Mouse (Mus musculus): ENCODE data around the gene Gm20388. TPM values are rescaled to one million over a fixed set of nuclear protein-coding genes. Genes with fewer than 3 reads are reported as not detected.

Gene Gm20388
- polyA plus RNA-seq, 1 experiment from 2014 or later: 8.3 TPM

DNA sequence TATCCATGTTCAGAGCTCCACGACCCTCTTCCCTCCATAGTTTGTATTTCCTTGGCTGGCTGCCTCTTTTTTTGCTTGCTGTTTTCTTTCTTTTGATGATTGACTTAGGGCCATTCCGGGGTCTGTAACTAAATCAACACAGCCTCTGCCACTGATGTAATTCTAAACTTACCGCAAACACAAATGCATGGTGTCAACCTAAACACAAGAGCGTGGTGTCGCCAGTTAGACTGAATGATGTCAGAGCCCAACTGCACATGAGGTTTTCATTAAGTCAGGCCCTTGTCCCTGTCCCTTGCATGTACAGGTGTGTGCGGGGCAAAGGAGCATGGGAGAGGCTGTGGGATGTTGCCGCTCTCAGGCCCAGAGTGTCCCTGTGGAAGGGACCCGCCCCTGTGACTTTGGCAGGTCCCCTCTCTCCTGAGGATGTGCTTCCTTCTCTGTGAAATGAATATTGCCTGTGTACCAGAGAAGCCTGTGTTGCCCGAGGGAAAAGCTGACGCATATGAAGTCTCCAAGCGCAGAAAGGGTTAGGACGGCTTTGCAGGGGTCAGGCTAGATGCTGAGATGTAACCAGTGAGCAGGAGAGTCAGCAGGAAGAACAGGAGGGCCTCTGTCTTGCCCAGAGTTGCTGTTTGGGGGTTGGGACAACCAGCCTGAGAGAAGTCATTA is 3789.9 kb downstream of the Gm20388 start:
- no peak overlapping the region for H3K4me2 ChIP-seq (ENCODE audit: low read length)
- no peaks in the 10 kb centered on the region for H3K27me3 ChIP-seq (replicated peaks; ENCODE audit: control insufficient read depth, insufficient read depth, low read length)
- H3K4me1 ChIP-seq (replicated peaks; ENCODE audit: control insufficient read depth, insufficient read depth, low read length): peaks cover 5% of the 10 kb centered on the region; the same call in 1 of the 2 replicates
- no peaks in the 10 kb centered on the region for H3K9me3 ChIP-seq (ENCODE audit: control insufficient read depth, low read length)
- no peak overlapping the region for H3K9ac ChIP-seq (ENCODE audit: low read length)
- no peak overlapping the region for H3K4me3 ChIP-seq (ENCODE audit: low read depth, low read length)
- H3K36me3 ChIP-seq (ENCODE audit: control insufficient read depth, insufficient read depth, low read length): no peaks in the 10 kb centered on the region
- H3K27ac ChIP-seq (ENCODE audit: low read depth): no peak overlapping the region
- WGBS: 57% methylated on average over 12 of the region's 12 CpGs
- no peak for ATAC-seq (replicated peaks; ENCODE audit: low FRiP score, low TSS enrichment, low read depth)
- DNase-seq (ENCODE audit: low spot score): no peak

DNA sequence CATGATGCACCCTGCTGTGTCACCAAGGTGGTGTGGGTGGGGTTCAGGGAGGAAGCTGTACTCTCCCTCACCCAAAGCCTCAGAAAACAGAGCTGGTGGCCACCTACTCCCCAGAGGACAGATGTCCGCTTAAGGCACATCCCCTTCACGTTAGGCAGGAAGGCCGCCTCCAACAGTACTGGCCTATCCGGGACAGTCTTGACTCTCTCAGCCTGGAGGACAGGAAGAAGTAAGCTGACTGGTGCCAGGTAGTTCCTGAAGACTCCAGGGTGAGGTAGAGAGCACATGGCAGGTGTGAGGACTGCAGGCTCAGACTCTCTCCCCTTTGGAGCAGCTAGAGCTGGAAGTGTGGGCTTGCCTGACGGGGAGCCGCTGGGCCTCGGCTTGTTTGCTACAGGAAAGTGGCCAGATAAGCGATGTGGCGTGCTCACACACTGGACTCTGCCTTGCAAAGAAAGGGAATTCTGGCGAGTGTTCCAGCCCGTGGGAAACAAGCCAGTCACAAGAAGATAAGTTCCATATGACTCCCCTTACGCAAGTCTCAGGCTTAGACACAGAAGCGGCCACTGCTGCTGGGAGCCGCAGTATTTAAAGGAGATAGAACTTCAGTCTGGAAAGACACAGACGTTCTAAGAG is 3791.4 kb downstream of the Gm20388 start:
- no peak for ATAC-seq (replicated peaks; ENCODE audit: low FRiP score, low TSS enrichment, low read depth)
- Histone ChIP-seq H3K9me3 (ENCODE audit: control insufficient read depth, low read length) (no peaks in the 10 kb centered on the region), H3K27ac (ENCODE audit: low read depth) (peak overlapping the region; percentile 54), H3K4me3 (ENCODE audit: low read depth, low read length) (no peak overlapping the region), H3K4me1 (replicated peaks; ENCODE audit: control insufficient read depth, insufficient read depth, low read length) (peaks cover 5% of the 10 kb centered on the region; the same call in 1 of the 2 replicates), H3K36me3 (ENCODE audit: control insufficient read depth, insufficient read depth, low read length) (no peaks in the 10 kb centered on the region), H3K9ac (ENCODE audit: low read length) (no peak overlapping the region), H3K4me2 (ENCODE audit: low read length) (no peak overlapping the region), H3K27me3 (replicated peaks; ENCODE audit: control insufficient read depth, insufficient read depth, low read length) (no peaks in the 10 kb centered on the region)
- DNase-seq (ENCODE audit: low spot score): peak; percentile 65
- 42% methylated on average over 15 of the region's 15 CpGs for WGBS

GRCm38 (mm10) chr8:123705376-123705775 is 3794.7 kb downstream of the Gm20388 start:
- ATAC-seq (replicated peaks; ENCODE audit: low FRiP score, low TSS enrichment, low read depth) (no peak), DNase-seq (ENCODE audit: low spot score) (no peak)
- 72% methylated on average over 5 of the region's 5 CpGs for WGBS
- H3K9me3 ChIP-seq (ENCODE audit: control insufficient read depth, low read length): no peaks in the 10 kb centered on the region
- H3K36me3 ChIP-seq (ENCODE audit: control insufficient read depth, insufficient read depth, low read length): no peaks in the 10 kb centered on the region
- H3K9ac ChIP-seq (ENCODE audit: low read length): no peak overlapping the region
- H3K4me1 ChIP-seq (replicated peaks; ENCODE audit: control insufficient read depth, insufficient read depth, low read length): peaks cover 8% of the 10 kb centered on the region; the same call in 1 of the 2 replicates
- no peak overlapping the region for H3K4me3 ChIP-seq (ENCODE audit: low read depth, low read length)
- H3K4me2 ChIP-seq (ENCODE audit: low read length): no peak overlapping the region
- no peak overlapping the region for H3K27ac ChIP-seq (ENCODE audit: low read depth)
- no peaks in the 10 kb centered on the region for H3K27me3 ChIP-seq (replicated peaks; ENCODE audit: control insufficient read depth, insufficient read depth, low read length)

DNA sequence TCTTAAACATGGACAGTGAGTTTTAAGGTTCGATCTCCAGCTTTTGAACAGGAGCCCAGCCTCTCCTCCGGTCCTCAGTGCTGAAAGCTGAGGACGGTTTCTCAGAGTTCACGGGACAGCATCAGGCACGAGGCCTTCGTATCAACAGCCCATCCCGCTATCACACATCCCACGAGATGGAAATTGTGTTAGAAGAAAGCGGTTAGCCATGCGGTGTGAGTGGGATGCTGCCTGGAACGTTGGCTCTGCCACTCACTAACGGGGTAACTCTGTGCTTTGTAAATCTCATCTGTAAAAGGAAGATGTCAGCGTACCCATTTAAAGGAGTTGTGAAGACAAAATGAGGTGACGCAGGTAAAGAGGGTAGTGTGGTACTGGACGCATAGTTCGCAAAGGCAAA is 3796.5 kb downstream of the Gm20388 start:
- H3K27ac ChIP-seq (ENCODE audit: low read depth): no peak overlapping the region
- no peak overlapping the region for H3K4me3 ChIP-seq (ENCODE audit: low read depth, low read length)
- H3K9me3 ChIP-seq (ENCODE audit: control insufficient read depth, low read length): no peaks in the 10 kb centered on the region
- peaks cover 9% of the 10 kb centered on the region; the same call in 1 of the 2 replicates for H3K4me1 ChIP-seq (replicated peaks; ENCODE audit: control insufficient read depth, insufficient read depth, low read length)
- H3K27me3 ChIP-seq (replicated peaks; ENCODE audit: control insufficient read depth, insufficient read depth, low read length): no peaks in the 10 kb centered on the region
- DNase-seq (ENCODE audit: low spot score) (no peak), ATAC-seq (replicated peaks; ENCODE audit: low FRiP score, low TSS enrichment, low read depth) (no peak)
- WGBS: 87% methylated on average over 16 of the region's 16 CpGs
- H3K9ac ChIP-seq (ENCODE audit: low read length): no peak overlapping the region
- no peak overlapping the region for H3K4me2 ChIP-seq (ENCODE audit: low read length)
- H3K36me3 ChIP-seq (ENCODE audit: control insufficient read depth, insufficient read depth, low read length): no peaks in the 10 kb centered on the region

DNA sequence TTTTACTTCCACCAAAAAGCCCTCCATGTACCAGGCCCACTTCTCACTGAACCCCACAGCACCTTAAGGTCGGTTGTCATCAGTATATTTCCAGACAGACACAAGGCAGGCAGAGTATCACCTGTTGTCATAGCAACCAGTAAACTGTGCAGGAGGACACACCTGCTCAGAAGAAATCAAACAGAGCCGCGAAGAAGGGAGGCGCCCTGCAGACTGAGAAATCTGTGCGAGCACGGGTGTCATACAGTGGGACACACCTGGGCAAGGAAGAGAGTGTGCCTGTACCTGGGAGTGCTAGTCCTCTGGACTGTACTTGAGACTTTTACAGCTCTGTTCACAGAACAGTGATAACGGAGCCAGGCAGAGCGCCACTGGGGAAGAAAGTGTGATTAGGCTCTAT is 3798.1 kb downstream of the Gm20388 start:
- Histone ChIP-seq H3K9me3 (ENCODE audit: control insufficient read depth, low read length) (no peaks in the 10 kb centered on the region), H3K27me3 (replicated peaks; ENCODE audit: control insufficient read depth, insufficient read depth, low read length) (no peaks in the 10 kb centered on the region), H3K4me3 (ENCODE audit: low read depth, low read length) (no peak overlapping the region), H3K4me1 (replicated peaks; ENCODE audit: control insufficient read depth, insufficient read depth, low read length) (0 out of 2 replicates have a peak, but pooled peaks cover 6% of the 10 kb centered on the region), H3K27ac (ENCODE audit: low read depth) (no peak overlapping the region), H3K9ac (ENCODE audit: low read length) (no peak overlapping the region), H3K4me2 (ENCODE audit: low read length) (no peak overlapping the region), H3K36me3 (ENCODE audit: control insufficient read depth, insufficient read depth, low read length) (no peaks in the 10 kb centered on the region)
- 42% methylated on average over 8 of the region's 8 CpGs for WGBS
- DNase-seq (ENCODE audit: low spot score) (peak; percentile 72), ATAC-seq (replicated peaks; ENCODE audit: low FRiP score, low TSS enrichment, low read depth) (peak; percentile 77)

DNA sequence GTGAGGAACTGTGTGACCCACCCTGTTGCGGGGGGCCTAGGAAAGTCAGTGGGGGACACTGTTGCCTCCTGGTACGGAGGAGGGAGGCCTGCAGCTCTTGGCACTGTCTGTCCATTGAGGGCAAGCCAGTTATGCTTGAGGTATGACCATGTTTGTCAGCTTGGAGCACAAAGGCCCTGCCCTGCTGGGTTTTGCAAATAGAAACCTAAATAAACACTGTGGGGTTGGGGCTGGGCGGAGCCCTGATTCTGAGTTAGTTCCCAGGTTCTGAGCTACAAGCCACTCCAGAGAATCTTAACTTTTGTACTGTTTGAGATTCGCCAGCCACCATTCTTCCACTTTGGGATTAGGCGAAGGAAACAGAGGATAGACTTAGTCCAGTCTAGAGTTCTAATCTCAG is 3799.7 kb downstream of the Gm20388 start:
- no peaks in the 10 kb centered on the region for H3K36me3 ChIP-seq (ENCODE audit: control insufficient read depth, insufficient read depth, low read length)
- no peaks in the 10 kb centered on the region for H3K9me3 ChIP-seq (ENCODE audit: control insufficient read depth, low read length)
- WGBS: 84% methylated on average over 5 of the region's 5 CpGs
- no peak overlapping the region for H3K4me2 ChIP-seq (ENCODE audit: low read length)
- H3K4me1 ChIP-seq (replicated peaks; ENCODE audit: control insufficient read depth, insufficient read depth, low read length): 0 out of 2 replicates have a peak, but pooled peaks cover 6% of the 10 kb centered on the region
- no peak for ATAC-seq (replicated peaks; ENCODE audit: low FRiP score, low TSS enrichment, low read depth)
- H3K4me3 ChIP-seq (ENCODE audit: low read depth, low read length): no peak overlapping the region
- no peak for DNase-seq (ENCODE audit: low spot score)
- no peaks in the 10 kb centered on the region for H3K27me3 ChIP-seq (replicated peaks; ENCODE audit: control insufficient read depth, insufficient read depth, low read length)
- H3K27ac ChIP-seq (ENCODE audit: low read depth): no peak overlapping the region
- H3K9ac ChIP-seq (ENCODE audit: low read length): no peak overlapping the region

- ATAC-seq (replicated peaks; ENCODE audit: low FRiP score, low TSS enrichment, low read depth) (no peak), DNase-seq (ENCODE audit: low spot score) (no peak)
- H3K4me2 ChIP-seq (ENCODE audit: low read length): no peak overlapping the region
- no peaks in the 10 kb centered on the region for H3K36me3 ChIP-seq (ENCODE audit: control insufficient read depth, insufficient read depth, low read length)
- WGBS: 94% methylated on average over 5 of the region's 5 CpGs
- H3K9ac ChIP-seq (ENCODE audit: low read length): no peak overlapping the region
- H3K4me1 ChIP-seq (replicated peaks; ENCODE audit: control insufficient read depth, insufficient read depth, low read length): peaks cover 22% of the 10 kb centered on the region
- no peak overlapping the region for H3K4me3 ChIP-seq (ENCODE audit: low read depth, low read length)
- H3K27ac ChIP-seq (ENCODE audit: low read depth): no peak overlapping the region
- no peaks in the 10 kb centered on the region for H3K27me3 ChIP-seq (replicated peaks; ENCODE audit: control insufficient read depth, insufficient read depth, low read length)
- H3K9me3 ChIP-seq (ENCODE audit: control insufficient read depth, low read length): no peaks in the 10 kb centered on the region
Observed at GRCm38 (mm10) chr8:123714451-123714850, 3803.8 kb downstream of the Gm20388 start.

DNA sequence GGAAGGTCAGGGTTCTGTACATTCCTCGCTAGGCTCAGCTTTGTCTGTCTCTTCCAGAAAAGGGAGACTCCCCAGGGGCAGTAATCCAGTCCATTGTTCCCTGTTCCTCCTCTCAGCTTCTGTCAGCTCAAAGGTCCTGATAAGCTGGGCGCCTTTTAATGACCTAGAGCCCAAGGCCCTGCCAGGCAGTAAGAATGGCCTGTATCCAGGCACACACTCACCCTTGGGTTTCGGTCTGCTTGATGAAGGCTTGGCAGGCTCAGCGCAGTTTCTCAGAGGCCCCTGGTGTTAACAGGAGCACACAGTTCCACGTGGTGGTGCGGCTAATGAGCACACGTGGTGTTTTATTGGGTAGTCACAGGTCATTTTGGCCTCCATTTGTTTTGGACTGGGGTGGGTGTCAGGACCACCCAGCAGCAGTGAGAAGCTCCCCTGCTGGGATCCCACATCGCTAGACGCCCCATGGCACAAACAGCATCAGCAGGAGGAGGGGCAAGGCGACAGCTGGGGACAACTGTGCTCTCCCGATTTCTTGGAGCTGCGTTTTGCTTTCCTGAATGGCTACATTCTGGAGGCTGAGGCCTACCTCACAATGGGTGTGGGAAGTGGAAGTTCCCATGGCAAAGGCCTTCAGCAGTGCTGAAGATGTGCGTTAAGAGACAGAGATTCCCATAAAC is 3805.4 kb downstream of the Gm20388 start:
- H3K9ac ChIP-seq (ENCODE audit: low read length): no peak overlapping the region
- no peaks in the 10 kb centered on the region for H3K27me3 ChIP-seq (replicated peaks; ENCODE audit: control insufficient read depth, insufficient read depth, low read length)
- DNase-seq (ENCODE audit: low spot score) (no peak), ATAC-seq (replicated peaks; ENCODE audit: low FRiP score, low TSS enrichment, low read depth) (no peak)
- H3K4me1 ChIP-seq (replicated peaks; ENCODE audit: control insufficient read depth, insufficient read depth, low read length): peaks cover 28% of the 10 kb centered on the region
- H3K9me3 ChIP-seq (ENCODE audit: control insufficient read depth, low read length): no peaks in the 10 kb centered on the region
- no peak overlapping the region for H3K4me2 ChIP-seq (ENCODE audit: low read length)
- 47% methylated on average over 13 of the region's 13 CpGs for WGBS
- H3K27ac ChIP-seq (ENCODE audit: low read depth): no peak overlapping the region; the same call in 1 of the 2 replicates
- no peak overlapping the region for H3K4me3 ChIP-seq (ENCODE audit: low read depth, low read length)
- no peaks in the 10 kb centered on the region for H3K36me3 ChIP-seq (ENCODE audit: control insufficient read depth, insufficient read depth, low read length)
